Mouse (Mus musculus): ENCODE data around the gene Klf16. TPM values are rescaled to one million over a fixed set of nuclear protein-coding genes. Genes with fewer than 3 reads are reported as not detected.

Gene Klf16
- total and polyA plus RNA-seq, 3 experiments: 14.1 to 94.0 (median 38.2) TPM

DNA sequence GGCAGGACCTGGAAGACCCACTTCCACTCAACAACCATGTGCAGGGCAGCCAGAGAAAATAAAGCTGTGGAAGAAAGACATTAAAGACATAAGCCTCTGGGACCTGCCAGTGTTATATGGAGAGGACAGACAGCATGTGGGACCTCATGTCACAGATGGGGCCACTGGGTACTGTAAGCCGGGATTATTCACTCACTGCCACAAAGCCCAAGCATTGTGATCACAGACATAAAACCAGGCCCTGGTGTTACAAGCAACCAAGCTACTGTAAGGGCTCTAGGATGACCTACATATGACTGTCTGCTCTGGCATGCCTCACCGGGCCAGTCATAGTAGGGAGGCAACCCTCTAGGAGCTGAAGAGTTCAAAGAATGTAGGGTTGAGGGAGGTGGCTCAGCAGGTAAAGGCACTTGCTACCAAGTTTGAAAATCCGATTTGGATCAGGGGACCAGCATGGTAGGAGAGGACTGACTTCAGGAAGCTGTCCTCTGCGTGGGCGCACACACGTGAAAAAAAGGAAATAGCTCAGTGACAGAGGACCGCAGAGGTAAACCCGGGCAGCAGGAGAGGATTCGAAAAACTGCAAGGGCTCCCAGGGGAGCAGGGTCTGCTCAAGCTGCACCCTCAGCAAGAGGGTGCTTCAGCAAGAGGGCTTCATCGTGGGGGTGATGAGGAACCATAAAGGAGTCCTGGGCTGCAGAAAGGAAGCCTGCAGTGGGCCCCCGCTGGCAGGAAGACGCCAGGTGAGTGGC is 12.2 kb upstream of the Klf16 start:
- Histone ChIP-seq H3K4me1 (ENCODE audit: control insufficient read depth in 1 of 2, insufficient read depth in 2 of 2) (peaks cover 29 to 52% of the 10 kb centered on the region in 2 experiments), H3K9ac (ENCODE audit: insufficient read depth, low read depth) (peak overlapping the region; percentile 78), H3K79me2 (replicated peaks; ENCODE audit: control insufficient read depth, extremely low read depth, insufficient read depth, poor library complexity, severe bottlenecking) (peaks cover 20% of the 10 kb centered on the region), H3K9me3 (replicated peaks; ENCODE audit: low read length) (no peaks in the 10 kb centered on the region), H3K36me3 (replicated peaks in 1 of 2; ENCODE audit: control insufficient read depth in 1 of 2, insufficient read depth in 1 of 2, low read length in 1 of 2) (peaks cover 19 to 34% of the 10 kb centered on the region in 2 experiments), H3K27me3 (replicated peaks) (no peaks in the 10 kb centered on the region), H3K4me2 (ENCODE audit: insufficient read depth, low read depth, poor library complexity, severe bottlenecking) (peak overlapping the region; percentile 92), H3K4me3 (replicated peaks in 1 of 3; ENCODE audit: low read depth in 2 of 3, low read length in 2 of 3, poor library complexity in 1 of 3) (peak overlapping the region; percentile 90 to 91 (median 91)), H3K27ac (ENCODE audit: insufficient read depth, low read depth) (no peak overlapping the region; the same call in 1 of the 2 replicates)
- dilution Hi-C loops (cut with MboI; ENCODE audit: extremely low pct_ligation_motif_present, extremely low pct_unique_long_range_greater_than_20kb, low sequenced_read_pairs): no loop called here
- in situ Hi-C loops (cut with MboI; ENCODE audit: low pct_ligation_motif_present, low pct_unique_long_range_greater_than_20kb, low sequenced_read_pairs): no loop called here
- no peak for DNase-seq (ENCODE audit: extremely low read depth)
- TF ChIP-seq ZC3H11A (IDR thresholded peaks at IDR 0.05; ENCODE audit: low read depth, low read length) (no peak), USF1 (IDR thresholded peaks at IDR 0.05; ENCODE audit: low read depth, low read length) (no peak), MAX (IDR thresholded peaks at IDR 0.05; ENCODE audit: low read length) (peak; percentile 59), MYC (IDR thresholded peaks at IDR 0.05; ENCODE audit: low read depth, low read length) (no peak), BHLHE40 (IDR thresholded peaks at IDR 0.05; ENCODE audit: low read depth, low read length) (peak; percentile 75), MAFK (IDR thresholded peaks at IDR 0.05; ENCODE audit: insufficient replicate concordance, low read length) (no peak), MXI1 (IDR thresholded peaks at IDR 0.05; ENCODE audit: low read depth, low read length) (peak; percentile 62; the same call in 1 of the 2 replicates), RAD21 (IDR thresholded peaks at IDR 0.05; ENCODE audit: low read depth, low read length) (no peak), SIN3A (IDR thresholded peaks at IDR 0.05; ENCODE audit: low read length) (peak; percentile 61; the same call in 1 of the 2 replicates), HCFC1 (IDR thresholded peaks at IDR 0.05; ENCODE audit: low read depth, low read length) (no peak)

DNA sequence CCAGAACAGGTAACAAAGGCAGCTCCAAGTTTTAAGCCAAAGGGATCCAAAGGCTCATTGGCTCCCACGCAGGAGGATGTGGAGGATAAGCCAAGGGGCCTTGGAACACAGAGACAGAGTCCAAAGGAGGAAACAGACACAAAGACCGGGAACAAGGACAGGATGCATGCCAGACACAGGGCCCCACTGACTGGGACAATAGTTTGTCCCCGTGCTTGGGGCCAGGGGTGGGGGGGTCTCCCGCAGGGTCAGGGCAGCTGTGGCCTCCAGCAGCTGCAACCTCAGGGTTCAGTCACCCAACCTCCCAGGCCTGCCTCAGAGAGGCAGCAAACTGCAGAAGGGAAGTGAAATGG is 10.2 kb upstream of the Klf16 start:
- Histone ChIP-seq H3K4me1 (ENCODE audit: control insufficient read depth in 1 of 2, insufficient read depth in 2 of 2) (peaks cover 29 to 70% of the 10 kb centered on the region in 2 experiments), H3K4me2 (ENCODE audit: insufficient read depth, low read depth, poor library complexity, severe bottlenecking) (no peak overlapping the region; the same call in 1 of the 2 replicates), H3K27ac (ENCODE audit: insufficient read depth, low read depth) (no peak overlapping the region), H3K9ac (ENCODE audit: insufficient read depth, low read depth) (no peak overlapping the region), H3K9me3 (replicated peaks; ENCODE audit: low read length) (no peaks in the 10 kb centered on the region), H3K4me3 (replicated peaks in 1 of 3; ENCODE audit: low read depth in 2 of 3, low read length in 2 of 3, poor library complexity in 1 of 3) (no peak overlapping the region), H3K79me2 (replicated peaks; ENCODE audit: control insufficient read depth, extremely low read depth, insufficient read depth, poor library complexity, severe bottlenecking) (peaks cover 20% of the 10 kb centered on the region), H3K27me3 (replicated peaks) (no peaks in the 10 kb centered on the region), H3K36me3 (replicated peaks in 1 of 2; ENCODE audit: control insufficient read depth in 1 of 2, insufficient read depth in 1 of 2, low read length in 1 of 2) (peaks cover 31 to 52% of the 10 kb centered on the region in 2 experiments)
- DNase-seq (ENCODE audit: extremely low read depth): no peak
- TF ChIP-seq RCOR1 (conservative IDR thresholded peaks at IDR 0.05; ENCODE audit: low read depth, low read length): no peak
- peak; percentile 44; the same call in 1 of the 2 replicates for TF ChIP-seq TCF12 (IDR thresholded peaks at IDR 0.05; ENCODE audit: low read depth, low read length)
- dilution Hi-C loops (cut with MboI; ENCODE audit: extremely low pct_ligation_motif_present, extremely low pct_unique_long_range_greater_than_20kb, low sequenced_read_pairs): no loop called here
- in situ Hi-C loops (cut with MboI; ENCODE audit: low pct_ligation_motif_present, low pct_unique_long_range_greater_than_20kb, low sequenced_read_pairs): no loop called here
